Mouse (Mus musculus) c-Kit-negative CD71-positive TER-119-positive erythroid progenitor cells, embryonic 14.5 days (primary cell): ENCODE results near the gene Grasp.

ENCODE experiments used
- DNase-seq: peaks from one replicate; pipeline ENCODE4 v3.0.0-alpha.2; 2013; ENCODE audit warnings: low read depth, low spot score

The Grasp gene

DNA sequence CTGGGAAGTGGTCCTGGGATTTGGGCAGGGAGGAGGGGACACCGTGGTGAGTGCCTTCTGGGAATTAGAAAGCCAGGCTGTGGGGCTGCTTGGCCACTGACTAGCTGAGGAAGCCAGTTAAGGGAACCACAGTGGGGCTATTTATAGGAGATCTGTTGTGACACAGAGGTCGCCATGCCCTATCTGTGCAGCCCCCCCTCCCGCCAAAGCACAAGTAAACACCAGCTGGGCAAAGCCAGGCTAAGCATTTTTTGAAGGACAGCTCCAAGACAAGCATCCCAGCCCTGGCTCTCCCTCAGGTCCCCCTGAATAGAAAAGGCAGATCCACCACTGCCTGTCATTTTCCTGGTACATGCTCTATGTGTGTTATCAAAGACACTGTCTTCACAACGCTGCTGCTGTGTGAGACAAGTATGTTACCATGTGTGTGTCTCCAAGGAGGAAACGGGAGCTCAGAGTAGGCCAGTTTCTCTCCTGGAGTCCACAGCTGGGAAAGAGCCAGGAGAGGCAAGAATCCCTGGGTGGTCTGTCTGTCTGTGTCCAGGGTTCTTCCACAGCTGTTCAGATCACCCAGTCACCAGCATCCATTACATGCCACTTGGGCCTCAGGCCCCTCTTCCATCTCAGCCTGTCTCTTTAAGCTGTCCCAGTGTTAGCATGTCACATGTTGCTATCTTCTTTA is 24.2 kb downstream of the Grasp start:
- DNase-seq: no peak

DNA sequence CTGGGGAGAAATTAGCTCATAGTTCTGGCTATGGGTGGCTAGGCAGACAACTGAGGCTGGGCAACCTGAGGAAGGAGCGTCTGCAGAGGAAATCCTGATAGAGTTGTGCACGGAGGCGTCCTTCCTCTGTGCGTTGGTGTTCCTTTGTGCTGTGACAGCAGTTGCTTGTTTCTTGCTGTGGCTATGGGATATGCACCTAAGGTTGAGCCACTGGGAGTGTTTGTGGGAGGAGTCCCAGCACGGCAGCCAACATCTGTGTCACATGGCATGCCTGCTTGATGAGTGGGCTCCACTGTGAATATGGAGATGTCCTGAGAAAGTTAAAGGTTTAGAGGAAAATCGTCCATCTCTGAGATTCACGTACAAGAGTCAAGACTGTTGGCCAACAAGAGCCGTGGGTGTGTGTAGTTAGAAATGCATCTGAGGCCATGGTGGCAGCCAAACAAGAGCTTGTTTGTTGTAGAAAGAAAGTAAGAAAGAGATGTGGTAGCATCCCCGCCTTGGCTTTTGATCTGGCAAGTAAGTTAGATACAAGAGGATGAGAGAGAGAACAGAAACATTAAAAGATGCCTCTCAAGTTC is 26.3 kb downstream of the Grasp start:
- no peak for DNase-seq

DNA sequence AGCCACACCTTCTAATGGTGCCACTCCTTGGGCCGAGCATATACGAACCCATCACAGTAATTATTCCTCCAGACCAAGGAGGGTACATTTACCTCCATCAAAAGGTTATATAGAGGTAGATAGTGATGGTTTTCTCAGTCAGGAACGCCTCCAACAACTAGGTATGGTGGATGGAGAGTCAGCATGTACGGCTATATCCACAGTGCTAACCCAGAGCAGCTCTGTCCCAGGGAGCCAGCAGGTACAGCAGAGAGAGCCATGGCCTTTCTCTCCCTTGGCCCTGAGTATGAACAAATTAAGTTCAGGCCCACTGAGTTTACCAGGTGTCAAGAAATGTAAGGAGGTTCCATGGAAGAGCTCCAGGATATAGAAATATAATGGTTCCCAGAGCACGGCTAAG is 27.9 kb downstream of the Grasp start:
- no peak for DNase-seq

DNA sequence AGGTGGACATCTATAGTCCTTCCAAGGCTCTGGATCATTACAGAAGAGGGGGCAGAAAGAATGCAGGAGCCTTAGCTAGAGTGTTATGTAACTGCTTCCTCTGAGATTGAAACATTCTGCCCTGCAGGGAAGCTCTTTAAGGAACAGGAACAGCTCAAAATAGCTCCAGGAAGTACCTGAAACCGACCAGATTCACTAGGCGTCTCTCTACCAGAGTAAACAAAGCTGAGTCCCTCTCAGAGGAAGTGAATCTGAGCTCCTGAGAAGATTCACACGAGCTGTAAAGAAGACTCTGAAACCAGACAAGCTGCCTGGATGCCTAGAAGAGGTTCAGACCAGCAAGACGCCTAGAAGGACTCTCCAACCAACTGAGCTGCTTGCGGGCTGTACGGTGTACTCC is 28.6 kb downstream of the Grasp start:
- no peak for DNase-seq

DNA sequence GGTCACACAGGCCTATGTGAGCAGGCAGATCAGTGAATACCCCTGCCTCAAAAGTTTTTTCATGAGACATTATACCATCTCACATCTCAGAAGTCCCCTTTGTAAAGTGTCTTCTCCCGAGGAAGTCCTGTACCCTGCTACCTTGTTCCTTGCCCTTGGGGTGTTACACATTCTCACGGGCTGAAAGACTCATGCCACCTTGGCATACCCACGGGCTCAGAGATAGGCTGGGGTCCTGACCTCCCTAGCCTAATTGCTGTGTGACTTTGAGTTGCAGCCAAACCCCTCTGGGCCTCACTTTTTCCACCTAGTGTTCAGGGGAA is 29.5 kb downstream of the Grasp start:
- no peak for DNase-seq

DNA sequence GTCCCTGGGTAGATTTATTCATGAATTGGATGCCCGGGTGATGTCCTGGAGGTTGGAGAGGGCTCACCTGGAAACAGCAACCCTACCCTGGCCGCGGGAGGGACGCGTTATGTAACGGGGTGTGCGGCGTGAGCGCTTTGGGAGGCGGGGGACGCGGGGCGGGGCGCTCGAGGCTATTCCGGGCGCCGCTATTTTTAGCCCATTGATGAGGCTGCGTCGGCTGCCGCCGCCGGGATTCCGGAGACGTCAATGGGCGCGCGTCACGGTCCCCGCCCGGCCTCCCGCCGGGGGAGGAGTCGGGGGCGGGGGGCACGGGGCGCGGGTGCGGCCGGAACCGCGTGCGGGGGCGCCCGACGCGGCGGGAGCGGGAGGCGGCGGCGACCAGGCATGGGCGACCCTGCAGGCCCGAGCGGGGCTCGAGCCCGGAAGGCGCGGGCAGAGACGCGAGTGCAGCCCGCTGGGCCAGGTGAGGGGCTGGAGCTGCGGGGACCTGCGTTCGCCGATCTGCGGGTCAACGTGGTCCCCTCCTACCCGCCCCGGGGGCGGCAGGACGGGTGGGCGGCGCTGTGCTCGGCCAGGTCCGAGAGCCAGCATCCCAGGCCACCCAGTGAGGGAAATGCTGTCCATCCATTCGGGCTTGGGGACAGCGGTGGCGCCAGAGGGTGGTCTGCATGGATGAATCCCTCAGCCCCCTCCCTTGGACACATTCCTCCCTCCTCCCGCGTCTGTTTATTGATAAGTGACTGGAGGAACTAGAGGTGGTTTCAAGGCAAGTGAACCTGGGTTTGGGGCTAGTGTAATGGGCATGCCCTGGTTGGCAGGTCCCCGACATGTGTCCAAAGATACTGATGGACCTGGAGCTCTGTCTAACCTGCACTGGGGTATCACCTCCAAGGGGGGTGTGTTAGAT is 30.2 kb downstream of the Grasp start, which contains the start of gene Nr4a1:
TSS of gene Nr4a1 (plus strand) at position 384 of the 910 bp plus-strand sequence.
- DNase-seq: no peak

DNA sequence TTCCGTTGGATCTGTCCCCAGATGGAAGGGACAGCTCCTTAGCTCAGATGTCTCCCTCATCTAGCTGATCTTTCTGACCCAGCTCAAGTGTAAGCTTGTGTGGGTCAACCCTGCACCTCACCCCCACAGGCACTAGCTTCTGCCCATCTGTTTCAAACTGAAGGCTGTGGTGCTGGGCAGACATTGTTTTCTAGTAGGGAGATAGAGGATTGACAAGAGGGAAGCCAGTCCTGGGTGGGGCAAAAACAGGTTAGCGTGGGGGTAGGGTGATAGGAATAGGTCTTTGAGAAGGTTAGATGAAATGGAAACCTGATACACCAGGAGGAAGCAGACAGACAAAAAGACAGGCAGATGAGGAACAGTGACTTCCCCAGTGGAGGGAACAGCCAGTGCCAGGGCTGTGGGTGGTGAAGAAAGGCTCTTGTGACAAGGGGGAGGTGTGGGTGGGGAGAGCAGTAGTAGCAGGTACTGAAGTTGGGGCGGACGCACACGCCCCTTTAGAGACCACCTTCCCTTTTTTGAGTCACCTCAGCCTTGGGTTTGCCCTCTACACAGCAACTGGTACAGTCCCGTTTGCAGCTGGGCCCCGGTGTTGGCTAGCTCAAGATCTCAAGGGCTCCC is 32.0 kb downstream of the Grasp start:
- DNase-seq: no peak

DNA sequence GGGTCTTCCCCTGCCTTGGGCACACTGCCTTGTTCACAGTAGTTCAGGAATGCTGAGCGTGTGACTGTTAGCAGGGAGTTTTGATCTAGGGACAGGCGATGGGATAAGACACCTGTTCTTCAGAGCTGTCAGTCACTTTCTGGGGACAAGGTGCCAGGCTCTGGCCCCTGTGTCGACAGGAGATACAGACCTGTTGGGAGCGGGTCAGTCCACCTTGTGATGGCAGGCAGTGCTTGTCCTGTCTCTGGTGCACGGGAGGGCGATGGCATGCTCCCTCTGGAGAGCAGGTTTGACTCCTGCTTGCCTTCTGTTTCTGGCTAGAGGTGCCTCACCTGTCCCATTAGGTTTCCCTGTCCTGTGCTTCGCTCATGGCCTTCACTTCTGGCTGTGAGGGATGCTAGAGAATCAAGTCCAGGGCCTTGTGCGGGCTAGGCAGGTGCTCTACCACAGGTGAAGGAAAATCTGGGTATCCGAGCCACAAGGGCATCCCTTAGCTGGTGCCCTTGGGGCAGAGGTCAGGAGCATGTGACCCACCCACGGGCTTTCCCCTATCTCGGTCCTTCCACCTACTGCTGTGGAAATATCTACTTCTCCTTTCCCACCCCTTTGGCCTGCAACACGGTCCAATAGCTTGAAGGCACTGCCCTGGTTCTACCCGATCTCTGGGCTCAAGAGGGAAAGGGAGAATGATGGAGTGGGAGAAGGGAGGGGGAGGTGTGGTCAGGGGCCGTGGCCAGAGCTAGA is 32.6 kb downstream of the Grasp start:
- no peak for DNase-seq

DNA sequence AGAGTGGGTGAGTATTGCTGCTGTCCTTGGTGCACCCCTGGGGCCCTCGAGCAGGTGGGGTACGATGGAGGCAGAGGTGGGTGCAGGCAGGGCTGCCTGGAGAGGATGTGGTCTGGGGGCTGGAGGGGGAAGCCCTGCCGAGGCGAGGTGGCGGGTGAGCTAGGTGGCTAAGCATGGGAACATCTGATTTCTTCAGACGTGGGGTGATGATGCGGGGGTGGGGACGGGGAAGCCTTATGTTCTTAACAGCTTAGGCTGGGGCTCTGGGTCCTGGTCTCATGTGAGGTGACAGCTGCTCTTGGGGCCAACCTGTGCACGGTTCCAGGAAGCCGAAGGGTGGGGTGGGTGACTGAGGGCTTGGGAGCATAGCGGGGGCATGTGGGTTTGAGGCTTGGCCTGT is 34.4 kb downstream of the Grasp start:
- DNase-seq: no peak

DNA sequence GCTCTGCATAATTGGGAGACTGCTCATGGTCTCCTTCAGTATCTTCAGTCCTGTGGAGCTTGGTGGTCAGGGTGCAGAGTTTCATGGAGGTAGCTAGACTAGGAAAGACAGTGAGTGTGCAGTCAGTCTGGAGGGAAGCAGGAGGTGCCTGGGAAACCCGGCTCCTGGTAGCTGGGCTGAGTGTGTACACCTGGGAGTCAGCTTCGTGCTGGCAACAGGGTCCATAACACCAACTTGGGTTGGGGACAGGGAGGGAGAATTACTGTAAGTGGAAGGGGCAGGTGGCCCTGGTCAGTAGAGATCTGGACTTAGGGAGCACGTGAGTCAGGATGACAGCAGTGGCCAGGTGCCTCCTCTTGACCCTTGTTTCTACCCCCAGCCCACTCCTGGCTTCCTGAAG is 35.9 kb downstream of the Grasp start:
- no peak for DNase-seq

DNA sequence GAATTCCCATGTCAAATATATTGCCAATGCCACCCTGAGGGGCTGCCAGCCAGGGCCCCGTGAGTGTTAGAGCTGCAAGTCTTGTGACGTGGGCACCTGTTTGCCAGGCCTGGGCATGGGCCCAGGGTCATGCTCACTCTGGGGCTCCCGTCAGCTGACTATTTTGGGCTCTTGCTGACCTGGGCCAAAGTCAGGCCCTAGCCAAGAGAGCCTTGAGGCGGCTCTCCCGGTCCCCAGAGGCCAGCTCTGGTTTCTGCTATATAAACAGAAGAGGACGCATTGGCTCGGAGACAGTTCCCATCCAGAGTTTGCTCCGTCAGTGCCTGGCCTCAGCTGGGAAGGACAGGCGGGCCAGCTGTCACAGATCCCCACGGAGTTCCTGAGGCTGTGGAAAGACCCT is 36.4 kb downstream of the Grasp start:
- DNase-seq: no peak

DNA sequence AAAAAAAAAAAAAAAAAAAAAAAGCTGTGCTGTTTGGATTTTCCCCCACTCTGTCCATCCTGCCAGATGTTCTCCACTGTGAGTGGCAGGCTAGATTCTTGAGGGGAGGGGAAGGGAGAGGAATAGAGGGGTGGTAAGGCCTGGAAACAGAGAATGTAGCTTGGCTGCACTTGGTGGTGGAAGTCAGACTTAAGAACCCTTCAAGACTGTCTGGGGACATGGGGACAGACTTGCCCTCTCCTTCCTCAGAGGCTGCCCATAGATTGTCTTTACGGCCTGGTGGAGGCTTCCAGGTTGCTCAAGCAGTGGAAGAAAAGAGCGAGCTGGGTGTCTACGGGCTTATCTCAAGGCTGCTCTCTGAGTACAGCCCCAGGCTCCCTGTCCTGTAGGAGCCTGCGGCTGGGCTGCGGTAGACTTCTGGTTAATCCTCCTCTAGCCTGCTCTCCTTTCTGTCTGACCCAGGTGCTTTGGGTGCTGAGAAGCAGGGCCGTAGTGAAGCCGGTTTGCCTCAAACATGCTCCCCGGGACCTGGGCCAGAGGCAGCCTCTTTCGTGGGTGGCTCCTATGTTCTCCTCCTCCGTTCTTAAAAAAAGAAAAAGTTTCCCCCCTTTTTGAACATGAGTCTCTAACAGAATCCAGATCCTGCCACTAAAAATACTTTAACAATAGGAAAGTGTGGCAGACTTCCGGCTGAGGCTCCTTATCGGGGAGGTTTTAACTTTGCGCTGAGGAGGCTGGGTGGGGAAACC is 37.1 kb downstream of the Grasp start:
- DNase-seq: no peak

DNA sequence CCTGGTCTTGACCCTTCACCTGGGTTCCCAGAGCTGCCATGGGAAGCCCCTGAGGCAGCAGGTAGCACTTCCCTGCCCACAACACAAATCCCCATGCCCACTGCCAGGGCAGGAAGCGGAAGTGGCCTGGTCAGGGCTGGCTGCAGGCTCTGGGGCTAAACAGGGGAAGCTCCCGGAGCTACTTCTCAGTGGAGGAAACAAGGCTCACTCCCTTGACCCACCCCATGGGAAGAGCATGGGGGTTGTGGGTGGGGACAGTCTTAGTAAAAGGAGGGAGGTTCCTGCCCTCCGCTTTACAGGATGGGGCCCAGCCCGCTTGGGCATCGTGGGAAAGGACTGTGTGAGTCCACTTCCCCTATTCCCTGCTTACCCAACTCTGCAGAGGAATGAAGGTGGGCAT is 38.5 kb downstream of the Grasp start:
- DNase-seq: no peak

DNA sequence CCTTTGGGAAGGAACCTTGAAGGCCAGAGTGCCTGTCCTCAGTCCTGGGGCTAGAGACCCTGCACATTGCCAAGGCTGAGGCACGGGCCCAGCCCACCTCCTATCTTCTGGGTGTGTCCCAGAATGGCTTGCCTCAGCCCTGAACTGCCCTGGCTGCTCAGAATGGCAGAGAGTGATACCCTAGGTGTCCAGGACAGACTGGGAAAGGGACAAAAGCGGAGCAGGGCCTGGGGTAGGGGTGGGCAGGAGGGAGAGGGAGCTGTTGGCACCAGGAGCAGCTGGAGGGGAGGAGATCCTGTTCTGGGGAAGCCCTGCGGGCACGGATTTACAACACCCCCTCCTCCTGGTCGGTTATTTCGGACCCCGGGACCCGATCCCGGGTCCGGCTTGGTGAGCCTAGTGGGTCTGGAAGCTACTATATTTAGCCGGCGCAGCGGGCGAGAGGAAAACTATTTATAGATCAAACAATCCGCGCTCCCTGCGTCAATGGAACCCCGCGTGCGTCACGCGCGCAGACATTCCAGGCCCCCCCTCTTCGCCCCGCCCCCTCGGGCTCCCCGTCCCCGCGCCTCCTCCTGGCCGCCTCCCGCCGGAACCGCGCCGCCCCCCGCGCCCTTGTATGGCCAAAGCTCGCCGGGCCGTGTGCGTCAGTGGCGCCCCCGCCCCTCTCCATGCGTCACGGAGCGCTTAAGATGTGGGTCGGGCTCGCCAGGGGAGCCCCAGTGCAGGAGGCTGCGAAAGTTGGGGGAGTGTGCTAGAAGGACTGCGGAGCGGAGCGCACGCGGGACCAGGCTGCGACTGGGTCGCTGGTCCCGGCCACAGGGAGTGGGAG is 42.4 kb downstream of the Grasp start:
- no peak for DNase-seq

DNA sequence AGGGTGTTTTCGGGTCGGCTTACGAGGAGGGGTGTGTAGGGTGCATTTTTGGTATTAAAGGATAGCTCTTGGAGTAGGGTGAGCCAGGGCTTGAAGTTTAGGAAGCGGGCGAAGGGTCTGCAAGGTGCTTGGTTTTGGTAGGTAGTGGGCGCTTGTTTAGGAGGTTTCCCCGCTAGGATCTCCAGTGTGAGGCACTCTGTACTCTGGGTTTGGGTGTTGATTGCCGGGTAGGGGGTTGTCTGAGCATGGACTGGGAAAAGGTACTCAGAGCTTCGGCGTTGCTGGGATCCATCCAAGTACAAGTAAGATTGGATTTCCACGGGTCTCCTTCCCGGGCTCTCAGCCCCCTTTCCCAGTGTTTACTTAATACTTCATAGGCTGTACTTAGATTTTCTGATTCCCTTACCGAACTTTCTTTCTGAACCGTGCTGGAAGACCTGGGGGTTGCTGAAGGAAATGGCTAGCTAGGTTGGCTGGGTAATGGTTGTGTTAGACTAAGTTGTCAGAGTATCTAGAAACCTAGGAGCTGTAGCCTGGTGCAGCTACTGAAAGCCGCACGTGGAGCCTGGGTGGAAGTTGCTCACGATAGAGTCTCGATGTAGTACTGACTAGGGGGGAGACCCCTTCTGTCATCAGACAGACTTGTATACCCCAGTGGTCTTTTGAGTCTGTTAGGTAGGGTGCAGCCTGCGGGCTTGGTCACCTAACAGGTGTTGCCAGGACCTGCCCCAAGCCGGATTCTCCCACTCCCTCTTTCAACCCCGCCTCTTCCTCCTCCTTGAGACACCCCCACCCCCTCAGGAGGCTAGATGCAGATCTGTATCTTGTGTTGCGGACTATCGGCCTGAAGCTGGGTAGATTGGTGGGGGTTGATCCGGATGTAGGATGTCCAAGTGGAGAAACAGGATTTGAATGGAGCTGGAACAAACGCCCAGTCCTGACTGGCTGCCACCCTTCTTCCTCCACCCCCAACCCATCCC is 43.4 kb downstream of the Grasp start:
- no peak for DNase-seq

DNA sequence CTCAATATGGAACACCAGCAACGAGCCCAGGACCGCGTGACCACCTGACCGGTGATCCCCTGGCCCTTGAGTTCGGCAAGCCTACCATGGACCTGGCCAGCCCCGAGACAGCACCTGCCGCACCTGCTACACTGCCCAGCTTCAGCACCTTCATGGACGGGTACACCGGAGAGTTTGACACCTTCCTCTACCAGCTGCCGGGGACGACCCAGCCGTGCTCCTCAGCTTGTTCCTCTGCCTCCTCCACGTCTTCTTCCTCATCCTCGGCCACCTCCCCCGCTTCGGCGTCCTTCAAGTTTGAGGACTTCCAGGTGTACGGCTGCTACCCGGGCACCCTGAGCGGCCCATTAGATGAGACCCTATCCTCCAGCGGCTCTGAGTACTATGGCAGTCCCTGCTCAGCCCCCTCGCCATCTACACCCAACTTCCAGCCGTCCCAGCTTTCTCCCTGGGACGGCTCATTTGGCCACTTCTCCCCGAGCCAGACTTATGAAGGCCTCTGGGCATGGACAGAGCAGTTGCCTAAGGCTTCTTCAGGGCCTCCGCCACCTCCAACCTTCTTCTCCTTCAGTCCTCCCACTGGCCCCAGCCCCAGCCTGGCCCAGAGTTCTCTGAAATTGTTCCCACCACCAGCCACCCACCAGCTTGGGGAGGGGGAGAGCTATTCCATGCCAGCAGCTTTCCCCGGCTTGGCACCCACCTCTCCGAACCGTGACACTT is 46.3 kb downstream of the Grasp start:
- no peak for DNase-seq

DNA sequence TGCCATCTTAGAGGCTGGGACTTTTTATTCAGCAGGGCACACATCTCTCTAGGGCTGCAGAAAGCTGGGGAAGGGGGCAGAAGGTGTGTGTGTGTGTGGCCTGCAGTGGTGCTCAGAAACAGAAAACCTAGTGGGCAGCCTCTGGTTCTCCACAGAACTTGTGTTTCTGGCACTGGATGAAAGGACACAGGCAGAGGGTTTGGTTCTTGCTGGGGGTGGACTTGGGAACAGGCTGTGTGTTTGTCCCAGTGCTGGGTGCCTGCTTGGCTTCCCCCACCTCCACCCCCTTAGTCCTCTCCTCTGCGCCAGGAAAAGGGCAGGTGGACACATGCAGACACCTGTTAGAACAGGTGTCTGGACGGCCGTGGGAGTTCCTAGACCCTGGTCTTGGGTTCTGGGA is 47.1 kb downstream of the Grasp start:
- no peak for DNase-seq

DNA sequence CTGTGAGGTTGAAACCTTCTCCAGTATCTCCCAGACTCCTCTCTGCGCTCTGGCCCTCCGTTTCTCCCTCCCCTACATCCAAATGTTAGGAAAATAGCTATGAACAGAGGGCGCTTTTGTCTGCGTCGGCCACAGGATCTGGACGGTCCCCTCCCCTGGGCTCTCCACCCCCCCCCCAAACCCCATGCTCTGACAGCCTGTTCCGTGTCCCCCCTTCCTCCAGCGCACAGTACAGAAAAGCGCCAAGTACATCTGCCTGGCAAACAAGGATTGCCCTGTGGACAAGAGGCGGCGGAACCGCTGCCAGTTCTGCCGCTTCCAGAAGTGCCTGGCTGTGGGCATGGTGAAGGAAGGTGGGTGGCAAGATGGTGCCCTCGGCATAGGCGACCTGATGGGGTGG is 47.5 kb downstream of the Grasp start:
- no peak for DNase-seq
